Mouse (Mus musculus) ES-E14 (cell line): Measurements from ENCODE around the gene Pmepa1.

Experiments
- CHD2 ChIP-seq: IDR thresholded peaks from 2 replicates; pipeline ENCODE4 v1.6.1; 2014; ENCODE audit warnings: mild to moderate bottlenecking, low read depth, low read length, inconsistent platforms
- ZNF384 ChIP-seq: IDR thresholded peaks from 2 replicates; pipeline ENCODE4 v1.6.1; 2012; ENCODE audit warnings: low read depth, low read length, inconsistent platforms

DNA sequence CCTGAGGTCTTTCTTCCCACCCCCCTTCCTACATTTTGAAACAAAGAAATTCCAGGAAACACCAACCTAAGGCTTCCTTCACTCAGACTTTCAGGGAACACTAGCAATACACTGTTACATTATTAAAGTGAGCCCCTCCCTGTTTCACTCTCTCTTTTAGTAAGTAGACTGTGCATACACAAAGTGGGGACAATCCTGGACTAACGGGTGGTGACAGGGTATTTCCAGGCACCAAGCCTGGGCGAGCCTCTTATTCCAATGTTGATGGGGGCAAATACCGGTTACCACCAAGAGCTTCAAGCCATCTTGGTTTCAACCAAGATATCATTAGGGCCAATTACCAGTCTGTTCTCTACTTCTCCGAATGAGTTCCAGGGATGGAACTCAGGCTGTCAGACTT is 2.4 kb downstream of the Pmepa1 start:
- TF ChIP-seq CHD2 (no peak), ZNF384 (no peak)
